Mouse (Mus musculus) liver, postnatal 0 days (tissue): Measurements from ENCODE around the gene Gstm3. TPM values are rescaled to one million over a fixed set of nuclear protein-coding genes. Genes with fewer than 3 reads are reported as not detected.
"Not testable (repeated sequence)": the region's sequence is repeated elsewhere in the genome, so short reads cannot be mapped to it uniquely, and the experiment has no call there.

Experiments
- ATAC-seq: fragments of 200-750 bp; cut with Nextera tagmentation; 2 replicates; pipeline ENCODE4 v1.8.0; 2017; ENCODE audit warnings: mild to moderate bottlenecking, moderate library complexity
- DNase-seq: peaks from one replicate; pipeline ENCODE4 v3.0.0-alpha.2; 2016
- H3K27ac ChIP-seq: fragments of 300-500 bp; sonication (generic); 2 replicates; pipeline ENCODE4 v1.5.1; 2014; ENCODE audit warnings: antibody characterized with exemption, moderate library complexity, mild to moderate bottlenecking, low read depth
- H3K27me3 ChIP-seq: fragments of 300-500 bp; sonication (generic); 2 replicates; pipeline ENCODE4 v1.6.1; 2014; ENCODE audit warnings: low read length, control low read depth, mixed read lengths; ENCODE audit not compliant: insufficient read depth
- H3K36me3 ChIP-seq: fragments of 300-500 bp; sonication (generic); replicated peaks from 2 replicates; pipeline ENCODE4 v1.6.1; 2014; ENCODE audit warnings: mild to moderate bottlenecking, control low read depth, low read length, moderate library complexity, mixed read lengths; ENCODE audit not compliant: insufficient read depth
- H3K4me1 ChIP-seq: fragments of 300-500 bp; sonication (generic); 2 replicates; pipeline ENCODE4 v1.6.1; 2014; ENCODE audit warnings: antibody characterized with exemption, mild to moderate bottlenecking, control low read depth; ENCODE audit not compliant: insufficient read depth
- H3K4me2 ChIP-seq: fragments of 300-500 bp; sonication (generic); 2 replicates; pipeline ENCODE4 v1.6.1; 2014; ENCODE audit warnings: low read depth, mild to moderate bottlenecking, low read length, moderate library complexity, mixed read lengths
- H3K4me3 ChIP-seq: fragments of 300-500 bp; sonication (generic); 2 replicates; pipeline ENCODE4 v1.5.1; 2014; ENCODE audit warnings: low read depth, low read length
- H3K9ac ChIP-seq: fragments of 300-500 bp; sonication (generic); replicated peaks from 2 replicates; pipeline ENCODE4 v1.6.1; 2014; ENCODE audit warnings: mild to moderate bottlenecking, moderate library complexity
- H3K9me3 ChIP-seq: fragments of 300-500 bp; sonication (generic); 2 replicates; pipeline ENCODE4 v1.6.1; 2016; ENCODE audit warnings: mild to moderate bottlenecking, control low read depth, low read length, mixed read lengths
- CTCF ChIP-seq: sonication (generic); IDR thresholded peaks from 2 replicates; pipeline ENCODE4 v1.5.1; 2016; ENCODE audit warnings: antibody characterized with exemption, low read depth
- EP300 ChIP-seq: IDR thresholded peaks from 2 replicates; pipeline ENCODE4 v1.6.1; 2016; ENCODE audit warnings: antibody characterized with exemption, low read depth, mild to moderate bottlenecking
- WGBS: fragments of 180-500 bp; shearing (Covaris S2); extraction: QIAGEN DNeasy Blood & Tissue Kit; methylation state at CpG from one replicate; pipeline ENCODE4 v1.1.7; 2014; ENCODE audit not compliant: insufficient replicate concordance; 5-methylcytosine and 5-hydroxymethylcytosine counted together
- polyA plus RNA-seq: library from polyadenylated mRNA; unstranded; fragments of >200 nt; fragmentation: Nextera tagmentation; extraction: Ambion mirVana; gene quantifications from 2 replicates; pipeline ENCODE4 v1.2.1, GENCODE M21; 2015

Gstm3 gene
- 1.9 and 2.0 TPM in 2 replicates for polyA plus RNA-seq

GRCm38 (mm10) chr3:107968724-107969395 lies at the start of gene Gstm3:
Gstm3 (minus strand) TSS chr3:107969283.
- Histone ChIP-seq H3K36me3 (no peaks in the 10 kb centered on the region), H3K9ac (no peak within 1 kb of the TSS), H3K9me3 (no peaks in the 10 kb centered on the region), H3K27me3 (no peaks in the 10 kb centered on the region), H3K4me2 (no peak within 1 kb of the TSS), H3K27ac (no peak within 1 kb of the TSS), H3K4me1 (peaks cover 25% of the 10 kb centered on the region), H3K4me3 (no peak within 1 kb of the TSS)
- TF ChIP-seq CTCF (no peak), EP300 (no peak)
- DNase-seq (peak; percentile 20), ATAC-seq (peak; percentile 75)
- WGBS, result 44% methylated on average over 13 of the region's 13 CpGs

DNA sequence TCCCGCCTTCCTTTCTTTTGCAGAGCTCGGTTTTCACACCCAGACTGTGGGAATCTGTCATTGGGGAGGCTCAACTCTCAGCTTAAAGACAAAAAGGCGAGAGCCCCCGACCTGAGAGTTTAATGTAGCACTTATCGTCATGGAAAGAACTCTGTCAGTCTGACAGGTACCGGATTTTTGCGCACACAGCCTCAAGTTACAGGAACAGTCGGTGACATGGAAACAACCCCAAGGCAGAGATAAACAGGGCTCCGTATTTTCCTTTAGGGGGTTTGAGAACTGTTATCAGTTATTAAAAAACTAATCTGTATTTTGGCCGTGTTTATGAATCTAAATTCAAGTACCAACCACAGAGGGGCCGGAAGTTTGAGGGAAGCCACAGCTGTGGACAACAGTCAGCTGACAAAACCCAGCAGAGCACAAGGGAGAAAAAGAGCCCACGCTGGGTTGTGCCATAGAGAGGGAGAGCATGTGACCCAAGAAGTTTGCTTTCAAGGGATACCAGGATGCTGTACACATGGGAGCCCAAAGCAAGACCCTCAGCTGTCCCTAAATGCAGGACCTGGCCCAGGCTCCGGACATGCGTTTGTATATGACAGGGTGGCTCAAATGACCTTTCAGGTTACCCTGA lies 49.2 kb upstream of the Gstm3 start:
- peaks cover 32% of the 10 kb centered on the region for H3K4me1 ChIP-seq
- TF ChIP-seq CTCF (no peak), EP300 (no peak)
- DNase-seq, result peak; percentile 30
- no peaks in the 10 kb centered on the region for H3K9me3 ChIP-seq
- H3K4me2 ChIP-seq, result peak overlapping the region; percentile 73
- H3K27ac ChIP-seq, result peak overlapping the region; percentile 97
- H3K36me3 ChIP-seq, result no peaks in the 10 kb centered on the region
- no peak for ATAC-seq
- H3K27me3 ChIP-seq, result no peaks in the 10 kb centered on the region
- peak overlapping the region; percentile 50 for H3K4me3 ChIP-seq
- WGBS, result 13% methylated on average over 14 of the region's 14 CpGs
- peak overlapping the region; percentile 64 for H3K9ac ChIP-seq

- Histone ChIP-seq H3K4me1 (peaks cover 30% of the 10 kb centered on the region), H3K4me2 (peak within 1 kb of the TSS; percentile 73), H3K27ac (peak within 1 kb of the TSS; percentile 97), H3K27me3 (no peaks in the 10 kb centered on the region), H3K4me3 (peak within 1 kb of the TSS; percentile 50), H3K9ac (peak within 1 kb of the TSS; percentile 68), H3K36me3 (no peaks in the 10 kb centered on the region), H3K9me3 (no peaks in the 10 kb centered on the region)
- 0 out of 2 replicates have a peak, but pooled peaks have one; percentile 44 for TF ChIP-seq EP300
- peak; percentile 85 for TF ChIP-seq CTCF
- ATAC-seq (peak; percentile 93), DNase-seq (peak; percentile 90)
- WGBS, result 2% methylated on average over 31 of the region's 31 CpGs
Observed at GRCm38 (mm10) chr3:108017473-108018189, 48.5 kb upstream of the Gstm3 start, which contains the start of gene Gstm1. Gstm1 (minus strand) TSS chr3:108017973.

- not testable (repeated sequence) for H3K9me3 ChIP-seq, DNase-seq, ATAC-seq, H3K36me3 ChIP-seq, H3K27me3 ChIP-seq
- Histone ChIP-seq H3K4me3 (peak overlapping the region; percentile 50; the same call in 1 of the 2 replicates), H3K9ac (peak overlapping the region; percentile 68), H3K27ac (0 out of 2 replicates have a peak overlapping the region, but pooled peaks have one; percentile 22), H3K4me2 (peak overlapping the region; percentile 73), H3K4me1 (peaks cover 26% of the 10 kb centered on the region)
- WGBS, result 75% methylated on average over 5 of the region's 5 CpGs
Observed at GRCm38 (mm10) chr3:108016468-108016867, 47.4 kb upstream of the Gstm3 start.

DNA sequence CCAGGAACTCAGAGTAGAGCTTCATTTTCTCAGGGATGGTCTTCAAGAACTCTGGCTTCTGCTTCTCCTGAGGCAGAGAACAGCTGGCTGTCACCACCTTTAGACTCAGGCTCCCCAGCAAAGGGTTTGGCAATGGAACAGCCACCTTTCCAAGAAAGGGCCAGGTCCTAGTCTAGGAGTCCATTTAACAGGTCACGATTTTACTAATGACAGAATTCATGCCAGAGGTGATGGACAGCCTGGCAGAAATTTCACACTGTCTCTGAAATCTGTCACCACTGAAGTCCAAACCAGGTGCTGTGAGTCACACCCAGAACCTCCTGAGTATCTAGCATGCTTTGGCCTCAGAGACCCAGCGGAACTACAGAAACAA lies 45.9 kb upstream of the Gstm3 start:
- Histone ChIP-seq H3K4me3 (no peak overlapping the region), H3K4me2 (peak overlapping the region; percentile 73; the same call in 1 of the 2 replicates), H3K27ac (no peak overlapping the region), H3K27me3 (no peaks in the 10 kb centered on the region), H3K9ac (no peak overlapping the region), H3K4me1 (peaks cover 26% of the 10 kb centered on the region), H3K9me3 (no peaks in the 10 kb centered on the region), H3K36me3 (no peaks in the 10 kb centered on the region)
- no peak for ATAC-seq
- WGBS, result 73% methylated on average over 2 of the region's 2 CpGs
- no peak for TF ChIP-seq CTCF
- TF ChIP-seq EP300, result no peak
- DNase-seq, result no peak
